In the genomic region with DNA sequence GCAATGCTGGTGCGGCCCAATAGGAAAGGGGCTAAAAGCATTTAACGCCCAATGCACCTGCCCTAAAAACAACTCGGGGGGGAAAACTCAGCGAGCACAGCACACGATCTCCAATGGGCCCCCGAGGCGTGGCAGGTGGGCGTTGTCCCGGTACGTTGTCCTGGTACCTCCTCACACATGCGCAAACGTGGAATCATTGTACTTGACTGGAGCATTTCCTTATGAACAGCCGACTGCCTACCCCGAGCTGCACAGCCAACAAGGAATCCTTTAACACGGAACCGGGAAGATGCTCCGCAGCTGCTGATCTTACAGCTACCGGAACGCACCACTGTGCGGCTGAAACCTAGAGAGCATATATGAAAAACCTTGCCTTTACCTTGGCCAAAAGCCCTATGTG, we compare ENCODE assay signal across 1 mouse cellular context.
TF ChIP-seq lines count a peak whose summit lies in the region.

No protein-coding gene starts in this region.

TF ChIP-seq in ES-E14, 5 proteins besides CTCF, POLR2A, EP300 and RAD21:
- TF ChIP-seq ZNF384 (IDR thresholded peaks at IDR 0.05; ENCODE audit: low read depth, low read length), result no peak
- TF ChIP-seq CHD2 (IDR thresholded peaks at IDR 0.05; ENCODE audit: low read depth, low read length), result no peak
- no peak for TF ChIP-seq MAFK (IDR thresholded peaks at IDR 0.05; ENCODE audit: insufficient read depth, low read depth, low read length)
- no peak for TF ChIP-seq HCFC1 (IDR thresholded peaks at IDR 0.05; ENCODE audit: borderline replicate concordance, insufficient read depth, low read length)
- no peak for TF ChIP-seq ZC3H11A (IDR thresholded peaks at IDR 0.05; ENCODE audit: borderline replicate concordance, low read depth, low read length)
TF ChIP-seq in ES-E14: peak in this region for 0.
